Mouse (Mus musculus) testis, adult 2 months (tissue): ENCODE data around the gene Rsph9. TPM values are rescaled to one million over a fixed set of nuclear protein-coding genes. Genes with fewer than 3 reads are reported as not detected.

ENCODE experiments used
- H3K27ac ChIP-seq: fragments of 200-500 bp; 2 replicates; pipeline ENCODE4 v1.5.1; 2012; ENCODE audit warnings: low read depth, low read length; ENCODE audit not compliant: control insufficient read depth, insufficient read depth
- H3K27me3 ChIP-seq: fragments of 200-500 bp; 2 replicates; pipeline ENCODE4 v1.6.1; 2012; ENCODE audit warnings: mild to moderate bottlenecking, low read length, moderate library complexity; ENCODE audit not compliant: control insufficient read depth, insufficient read depth
- H3K36me3 ChIP-seq: fragments of 200-500 bp; 2 replicates; pipeline ENCODE4 v1.6.1; 2012; ENCODE audit warnings: mild to moderate bottlenecking, low read length; ENCODE audit not compliant: control insufficient read depth, insufficient read depth
- H3K4me1 ChIP-seq: fragments of 200-500 bp; 2 replicates; pipeline ENCODE4 v1.6.1; 2012; ENCODE audit warnings: low read length; ENCODE audit not compliant: control insufficient read depth, insufficient read depth
- H3K4me3 ChIP-seq: fragments of 200-500 bp; 2 replicates; pipeline ENCODE4 v1.5.1; 2012; ENCODE audit warnings: low read depth, mild to moderate bottlenecking, low read length, moderate library complexity, mixed read lengths; ENCODE audit not compliant: control insufficient read depth
- CTCF ChIP-seq: fragments of 200-500 bp; IDR thresholded peaks from 2 replicates; pipeline ENCODE4 v1.5.1; 2012; ENCODE audit warnings: low read depth, mild to moderate bottlenecking, inconsistent platforms, low read length, moderate library complexity; ENCODE audit not compliant: control insufficient read depth, insufficient read depth, insufficient replicate concordance
- POLR2A ChIP-seq: fragments of 200-500 bp; IDR thresholded peaks from 2 replicates; pipeline ENCODE4 v1.6.1; 2012; ENCODE audit warnings: low read depth, mild to moderate bottlenecking, inconsistent platforms, low read length, moderate library complexity; ENCODE audit not compliant: control insufficient read depth
- polyA plus RNA-seq: library from polyadenylated mRNA; depleted of rRNA; stranded (reverse); fragments of >200 nt; gene quantifications from 2 replicates; pipeline ENCODE4 v1.2.3, GENCODE M21; 2012

Rsph9 gene
- polyA plus RNA-seq, 1 experiment: 240 TPM

DNA sequence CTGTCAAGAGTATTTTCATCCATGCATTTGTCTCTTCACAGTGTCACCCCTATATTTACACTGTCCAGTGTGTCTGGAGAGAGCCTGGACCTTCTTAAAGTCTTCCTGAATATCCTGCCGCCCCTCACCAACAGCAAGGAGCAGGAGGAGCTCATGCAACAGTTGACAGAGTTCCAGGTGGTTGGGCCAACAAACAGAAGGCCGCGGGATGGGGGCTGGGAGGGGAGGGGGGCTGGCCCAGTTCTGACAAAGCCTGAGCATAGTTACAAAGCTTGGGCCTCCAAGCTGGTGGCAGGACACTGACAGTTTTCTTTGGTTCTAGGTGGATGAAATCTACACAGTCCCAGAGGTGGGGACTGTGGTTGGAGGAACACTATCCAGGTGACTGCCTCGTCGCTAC, 22.3 kb upstream of the Rsph9 start:
- no peaks in the 10 kb centered on the region; the same call in 1 of the 2 replicates for H3K4me1 ChIP-seq
- no peak overlapping the region for H3K4me3 ChIP-seq
- no peak overlapping the region for H3K27ac ChIP-seq
- H3K36me3 ChIP-seq: no peaks in the 10 kb centered on the region; the same call in 1 of the 2 replicates
- no peaks in the 10 kb centered on the region for H3K27me3 ChIP-seq
- TF ChIP-seq CTCF (no peak), POLR2A (no peak)

DNA sequence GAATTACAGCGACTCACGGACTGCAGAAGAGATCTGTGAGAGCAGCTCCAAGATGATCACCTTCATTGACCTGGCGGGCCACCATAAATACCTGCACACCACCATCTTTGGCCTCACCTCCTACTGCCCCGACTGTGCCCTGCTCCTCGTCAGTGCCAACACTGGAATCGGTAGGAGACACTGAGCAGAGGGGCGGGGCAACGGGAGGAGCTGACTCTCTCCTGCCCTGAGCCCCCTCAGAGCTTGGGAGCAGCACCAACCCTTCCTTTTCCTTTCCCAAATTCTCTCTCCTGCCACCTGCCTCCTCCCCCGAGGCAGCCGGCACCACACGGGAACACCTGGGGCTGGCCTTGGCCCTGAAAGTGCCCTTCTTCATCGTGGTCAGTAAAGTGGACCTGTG, 21.4 kb upstream of the Rsph9 start:
- H3K27ac ChIP-seq: no peak overlapping the region
- no peak overlapping the region for H3K4me3 ChIP-seq
- no peaks in the 10 kb centered on the region; the same call in 1 of the 2 replicates for H3K36me3 ChIP-seq
- H3K27me3 ChIP-seq: no peaks in the 10 kb centered on the region
- H3K4me1 ChIP-seq: no peaks in the 10 kb centered on the region; the same call in 1 of the 2 replicates
- TF ChIP-seq POLR2A (no peak), CTCF (no peak)

DNA sequence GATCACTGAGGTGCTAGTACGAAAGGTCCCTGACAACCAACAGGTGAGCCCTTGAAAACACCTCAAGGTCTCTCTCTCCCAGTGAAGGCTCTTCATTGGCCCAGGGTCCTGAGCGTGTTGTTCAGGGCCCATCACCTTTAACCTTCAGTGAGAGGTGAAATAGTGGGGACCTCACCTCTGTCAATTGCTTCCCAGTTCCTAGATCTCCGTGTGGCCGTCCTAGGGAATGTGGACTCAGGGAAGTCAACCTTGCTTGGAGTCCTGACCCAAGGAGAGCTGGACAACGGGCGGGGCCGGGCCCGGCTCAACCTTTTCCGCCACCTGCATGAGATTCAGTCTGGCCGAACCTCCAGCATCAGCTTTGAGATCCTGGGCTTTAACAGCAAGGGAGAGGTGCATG, 20.8 kb upstream of the Rsph9 start:
- H3K4me1 ChIP-seq: peaks cover 6% of the 10 kb centered on the region
- H3K27me3 ChIP-seq: no peaks in the 10 kb centered on the region
- no peak overlapping the region for H3K27ac ChIP-seq
- no peak overlapping the region for H3K4me3 ChIP-seq
- TF ChIP-seq CTCF: no peak
- no peak for TF ChIP-seq POLR2A
- no peaks in the 10 kb centered on the region; the same call in 1 of the 2 replicates for H3K36me3 ChIP-seq

- H3K27me3 ChIP-seq: no peaks in the 10 kb centered on the region
- H3K36me3 ChIP-seq: no peaks in the 10 kb centered on the region; the same call in 1 of the 2 replicates
- TF ChIP-seq CTCF (no peak), POLR2A (no peak)
- H3K4me1 ChIP-seq: peaks cover 6% of the 10 kb centered on the region
- no peak overlapping the region for H3K4me3 ChIP-seq
- no peak overlapping the region for H3K27ac ChIP-seq
Measured at GRCm38 (mm10) chr17:46164301-46164700, 20.3 kb upstream of the Rsph9 start.

DNA sequence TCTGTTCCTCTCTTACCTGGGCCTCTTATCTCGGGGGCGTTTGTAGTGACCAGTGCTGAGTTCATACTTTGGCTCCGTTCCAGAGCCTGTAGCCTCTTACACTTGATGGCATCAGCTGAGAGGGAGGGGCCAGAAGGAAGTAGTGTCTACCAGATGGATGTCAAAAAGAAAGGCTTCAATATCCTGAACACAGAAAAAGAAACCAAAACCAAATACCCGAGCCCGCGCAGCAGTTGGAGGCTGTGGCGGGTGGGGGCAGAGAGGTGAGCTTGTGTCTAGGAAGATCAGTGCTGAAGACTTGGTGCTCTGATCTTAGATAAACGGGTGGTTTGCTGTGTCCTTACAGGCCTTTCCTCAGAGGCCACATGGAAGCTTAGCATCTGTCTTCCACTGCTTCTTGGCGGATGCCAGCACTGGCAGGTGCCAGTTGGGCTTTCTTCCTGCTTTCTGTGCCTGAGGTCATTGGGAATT, 19.0 kb upstream of the Rsph9 start:
- TF ChIP-seq CTCF: no peak
- no peak for TF ChIP-seq POLR2A
- H3K36me3 ChIP-seq: no peaks in the 10 kb centered on the region; the same call in 1 of the 2 replicates
- H3K4me1 ChIP-seq: peaks cover 6% of the 10 kb centered on the region
- peak overlapping the region; percentile 32 for H3K4me3 ChIP-seq
- H3K27ac ChIP-seq: no peak overlapping the region
- H3K27me3 ChIP-seq: no peaks in the 10 kb centered on the region

- no peak overlapping the region for H3K27ac ChIP-seq
Measured at GRCm38 (mm10) chr17:46162551-46162950, 18.5 kb upstream of the Rsph9 start.

GRCm38 (mm10) chr17:46161710-46162109, 17.7 kb upstream of the Rsph9 start:
- Histone ChIP-seq H3K27ac (peak overlapping the region; percentile 73), H3K4me1 (peaks cover 6% of the 10 kb centered on the region), H3K36me3 (no peaks in the 10 kb centered on the region; the same call in 1 of the 2 replicates), H3K27me3 (no peaks in the 10 kb centered on the region), H3K4me3 (peak overlapping the region; percentile 92)
- TF ChIP-seq CTCF (no peak), POLR2A (no peak)

More at GRCm38 (mm10) chr17:46162551-46162950, 18.5 kb upstream of the Rsph9 start:
- H3K27me3 ChIP-seq: no peaks in the 10 kb centered on the region
- peak overlapping the region; percentile 32 for H3K4me3 ChIP-seq
- TF ChIP-seq POLR2A: no peak
- TF ChIP-seq CTCF: no peak
- no peaks in the 10 kb centered on the region; the same call in 1 of the 2 replicates for H3K36me3 ChIP-seq
- H3K4me1 ChIP-seq: peaks cover 6% of the 10 kb centered on the region
